Mouse (Mus musculus): Measurements from ENCODE around the gene Dok5. TPM values are rescaled to one million over a fixed set of nuclear protein-coding genes. Genes with fewer than 3 reads are reported as not detected.

The Dok5 gene
- polyA plus RNA-seq, 1 experiment: not detected

GRCm38 (mm10) chr2:170780010-170780750, 48.6 kb downstream of the Dok5 start:
- Histone ChIP-seq H3K4me3 (ENCODE audit: insufficient read depth, low read length) (no peak overlapping the region), H3K27ac (ENCODE audit: insufficient read depth, low read depth, low read length) (no peak overlapping the region), H3K4me1 (ENCODE audit: control insufficient read depth, insufficient read depth, low read length) (no peaks in the 10 kb centered on the region)
- TF ChIP-seq CTCF (IDR thresholded peaks at IDR 0.05; ENCODE audit: low read depth, low read length): no peak
- TF ChIP-seq POLR2A (IDR thresholded peaks at IDR 0.05; ENCODE audit: borderline replicate concordance, low read depth, low read length): no peak

- no peak overlapping the region for H3K4me3 ChIP-seq (ENCODE audit: insufficient read depth, low read length)
- H3K27ac ChIP-seq (ENCODE audit: insufficient read depth, low read depth, low read length): no peak overlapping the region
- no peaks in the 10 kb centered on the region for H3K4me1 ChIP-seq (ENCODE audit: control insufficient read depth, insufficient read depth, low read length)
- TF ChIP-seq CTCF (IDR thresholded peaks at IDR 0.05; ENCODE audit: low read depth, low read length) (no peak), POLR2A (IDR thresholded peaks at IDR 0.05; ENCODE audit: borderline replicate concordance, low read depth, low read length) (no peak)
Observed at GRCm38 (mm10) chr2:170788101-170788500, 56.5 kb downstream of the Dok5 start.

GRCm38 (mm10) chr2:170791332-170792017, 59.9 kb downstream of the Dok5 start:
- TF ChIP-seq POLR2A (IDR thresholded peaks at IDR 0.05; ENCODE audit: borderline replicate concordance, low read depth, low read length) (no peak), CTCF (IDR thresholded peaks at IDR 0.05; ENCODE audit: low read depth, low read length) (no peak)
- Histone ChIP-seq H3K27ac (ENCODE audit: insufficient read depth, low read depth, low read length) (no peak overlapping the region), H3K4me1 (ENCODE audit: control insufficient read depth, insufficient read depth, low read length) (no peaks in the 10 kb centered on the region)

GRCm38 (mm10) chr2:170795242-170795641, 63.6 kb downstream of the Dok5 start:
- H3K4me1 ChIP-seq (ENCODE audit: control insufficient read depth, insufficient read depth, low read length): no peaks in the 10 kb centered on the region
- H3K27ac ChIP-seq (ENCODE audit: insufficient read depth, low read depth, low read length): no peak overlapping the region
- no peak for TF ChIP-seq POLR2A (IDR thresholded peaks at IDR 0.05; ENCODE audit: borderline replicate concordance, low read depth, low read length)
- TF ChIP-seq CTCF (IDR thresholded peaks at IDR 0.05; ENCODE audit: low read depth, low read length): no peak
- H3K4me3 ChIP-seq (ENCODE audit: insufficient read depth, low read length): no peak overlapping the region

More at GRCm38 (mm10) chr2:170791332-170792017, 59.9 kb downstream of the Dok5 start:
- H3K4me3 ChIP-seq (ENCODE audit: insufficient read depth, low read length): no peak overlapping the region

- TF ChIP-seq POLR2A (IDR thresholded peaks at IDR 0.05; ENCODE audit: borderline replicate concordance, low read depth, low read length) (no peak), CTCF (IDR thresholded peaks at IDR 0.05; ENCODE audit: low read depth, low read length) (no peak)
- H3K27ac ChIP-seq (ENCODE audit: insufficient read depth, low read depth, low read length): no peak overlapping the region
Observed at GRCm38 (mm10) chr2:170802984-170803383, 71.4 kb downstream of the Dok5 start.

GRCm38 (mm10) chr2:170807555-170808258, 76.1 kb downstream of the Dok5 start:
- Histone ChIP-seq H3K27ac (ENCODE audit: insufficient read depth, low read depth, low read length) (no peak overlapping the region), H3K4me1 (ENCODE audit: control insufficient read depth, insufficient read depth, low read length) (no peaks in the 10 kb centered on the region), H3K4me3 (ENCODE audit: insufficient read depth, low read length) (no peak overlapping the region)
- TF ChIP-seq POLR2A (IDR thresholded peaks at IDR 0.05; ENCODE audit: borderline replicate concordance, low read depth, low read length): no peak
- TF ChIP-seq CTCF (IDR thresholded peaks at IDR 0.05; ENCODE audit: low read depth, low read length): no peak

More at GRCm38 (mm10) chr2:170802984-170803383, 71.4 kb downstream of the Dok5 start:
- H3K4me3 ChIP-seq (ENCODE audit: insufficient read depth, low read length): no peak overlapping the region
- no peaks in the 10 kb centered on the region for H3K4me1 ChIP-seq (ENCODE audit: control insufficient read depth, insufficient read depth, low read length)

- no peaks in the 10 kb centered on the region for H3K4me1 ChIP-seq (ENCODE audit: control insufficient read depth, insufficient read depth, low read length)
- no peak for TF ChIP-seq CTCF (IDR thresholded peaks at IDR 0.05; ENCODE audit: low read depth, low read length)
- no peak for TF ChIP-seq POLR2A (IDR thresholded peaks at IDR 0.05; ENCODE audit: borderline replicate concordance, low read depth, low read length)
- H3K27ac ChIP-seq (ENCODE audit: insufficient read depth, low read depth, low read length): no peak overlapping the region
- no peak overlapping the region for H3K4me3 ChIP-seq (ENCODE audit: insufficient read depth, low read length)
Observed at GRCm38 (mm10) chr2:170808259-170808789, 76.7 kb downstream of the Dok5 start.

GRCm38 (mm10) chr2:170811356-170811755, 79.7 kb downstream of the Dok5 start:
- Histone ChIP-seq H3K27ac (ENCODE audit: insufficient read depth, low read depth, low read length) (no peak overlapping the region), H3K4me1 (ENCODE audit: control insufficient read depth, insufficient read depth, low read length) (no peaks in the 10 kb centered on the region), H3K4me3 (ENCODE audit: insufficient read depth, low read length) (no peak overlapping the region)
- no peak for TF ChIP-seq CTCF (IDR thresholded peaks at IDR 0.05; ENCODE audit: low read depth, low read length)
- no peak for TF ChIP-seq POLR2A (IDR thresholded peaks at IDR 0.05; ENCODE audit: borderline replicate concordance, low read depth, low read length)

GRCm38 (mm10) chr2:170816302-170816701, 84.7 kb downstream of the Dok5 start:
- TF ChIP-seq POLR2A (IDR thresholded peaks at IDR 0.05; ENCODE audit: borderline replicate concordance, low read depth, low read length): no peak
- TF ChIP-seq CTCF (IDR thresholded peaks at IDR 0.05; ENCODE audit: low read depth, low read length): no peak
- Histone ChIP-seq H3K4me1 (ENCODE audit: control insufficient read depth, insufficient read depth, low read length) (no peaks in the 10 kb centered on the region), H3K4me3 (ENCODE audit: insufficient read depth, low read length) (no peak overlapping the region), H3K27ac (ENCODE audit: insufficient read depth, low read depth, low read length) (no peak overlapping the region)
